Comparison of ENCODE assay signal across 12 mouse cellular contexts in the genomic region with DNA sequence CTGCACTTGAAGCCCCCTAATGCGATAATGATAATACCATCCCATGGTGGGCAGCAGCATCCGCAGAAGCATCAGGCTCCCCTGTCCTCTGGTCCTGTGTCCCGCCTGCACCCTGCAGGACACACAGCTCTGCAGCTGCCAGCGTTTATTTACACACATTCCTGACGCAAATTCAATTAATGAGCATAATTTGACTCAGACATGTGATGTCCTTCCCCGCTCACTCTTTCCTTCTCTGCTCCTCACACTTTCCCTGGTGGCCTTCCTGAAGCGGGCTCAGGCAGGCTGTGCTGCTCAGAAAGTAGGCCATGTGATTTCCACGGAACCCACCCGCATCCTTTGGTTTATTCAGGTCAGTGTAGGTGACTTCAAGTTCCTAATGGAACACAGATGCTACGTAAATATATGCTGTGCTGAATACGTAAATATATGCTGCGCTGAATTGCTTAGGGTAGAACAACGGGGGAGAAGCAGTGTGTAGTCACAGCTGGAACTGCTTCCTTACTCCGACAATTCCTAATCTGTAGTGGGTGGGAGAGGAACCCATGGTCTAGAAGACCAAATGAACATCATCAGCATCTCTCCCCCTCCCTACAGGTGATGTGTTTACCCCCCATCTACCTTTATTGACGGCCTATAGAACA.
A peak's percentile ranks its signal among the peaks of the same experiment; 100 is the strongest.
DNase-seq lines count a peak whose midpoint lies in the region; ATAC-seq and TF ChIP-seq lines count a peak whose summit lies in the region.
"Had no signal": no experiment of that assay in that cellular context is flagged by ENCODE, and none has a peak within 500 bp of the region (broad histone marks: within the 10 kb centered on the region; RNA-seq: fewer than 3 reads in every experiment).

No protein-coding gene starts in this region.

- no peak overlapping the region for H3K4me3 ChIP-seq in forebrain, embryonic 16.5 days (replicated peaks; ENCODE audit: low read length)
- H3K4me3 ChIP-seq in forebrain, embryonic 12.5 days (replicated peaks), result no peak overlapping the region
- H3K4me3 ChIP-seq in intestine, embryonic 15.5 days (replicated peaks), result no peak overlapping the region
- H3K4me3 ChIP-seq in limb, embryonic 14.5 days (replicated peaks; ENCODE audit: low read length), result no peak overlapping the region
- H3K4me3 ChIP-seq in liver, postnatal 0 days (ENCODE audit: low read depth, low read length), result no peak overlapping the region

- H3K36me3 ChIP-seq in forebrain, embryonic 16.5 days (ENCODE audit: control insufficient read depth, insufficient read depth), result no peaks in the 10 kb centered on the region
- no peaks in the 10 kb centered on the region for H3K36me3 ChIP-seq in forebrain, embryonic 12.5 days (replicated peaks)
- no peaks in the 10 kb centered on the region for H3K36me3 ChIP-seq in intestine, embryonic 15.5 days
- H3K36me3 ChIP-seq in limb, embryonic 14.5 days (ENCODE audit: control insufficient read depth, insufficient read depth, low read length), result no peaks in the 10 kb centered on the region
- no peaks in the 10 kb centered on the region for H3K36me3 ChIP-seq in liver, postnatal 0 days (replicated peaks; ENCODE audit: insufficient read depth, low read length)

- DNase-seq in brain, embryonic 14.5 days (ENCODE audit: low read depth), result peak; percentile 39
- no peak for DNase-seq in limb, embryonic 14.5 days (ENCODE audit: low spot score)
- no peak for DNase-seq in adrenal gland, postnatal 4 days (ENCODE audit: low spot score in 2 of 2)
- no peak for DNase-seq in liver, postnatal 0 days
- DNase-seq in spleen, adult 18-20 months, result no peak
- DNase-seq: adrenal gland, adult 2 months; cerebellum, adult 11 months; thymus, postnatal 4 days had no signal

- H3K4me1 ChIP-seq in forebrain, embryonic 16.5 days (replicated peaks; ENCODE audit: control insufficient read depth, insufficient read depth, low read length), result no peaks in the 10 kb centered on the region
- H3K4me1 ChIP-seq in forebrain, embryonic 12.5 days, result peaks cover 7% of the 10 kb centered on the region
- peaks cover 11% of the 10 kb centered on the region; the same call in 1 of the 2 replicates for H3K4me1 ChIP-seq in intestine, embryonic 15.5 days (replicated peaks)
- peaks cover 34% of the 10 kb centered on the region for H3K4me1 ChIP-seq in limb, embryonic 14.5 days (ENCODE audit: control insufficient read depth, insufficient read depth, low read length)
- 0 out of 2 replicates have a peak, but pooled peaks cover 2% of the 10 kb centered on the region for H3K4me1 ChIP-seq in liver, postnatal 0 days (ENCODE audit: insufficient read depth)

- H3K9ac ChIP-seq in forebrain, embryonic 16.5 days (replicated peaks; ENCODE audit: low read depth, low read length), result no peak overlapping the region
- no peak overlapping the region for H3K9ac ChIP-seq in forebrain, embryonic 12.5 days
- no peak overlapping the region for H3K9ac ChIP-seq in intestine, embryonic 15.5 days
- no peak overlapping the region for H3K9ac ChIP-seq in limb, embryonic 14.5 days (ENCODE audit: low read depth, low read length, severe bottlenecking)
- no peak overlapping the region for H3K9ac ChIP-seq in liver, postnatal 0 days (replicated peaks)
- H3K9ac ChIP-seq: lung, embryonic 14.5 days had no signal

- no peaks in the 10 kb centered on the region for H3K9me3 ChIP-seq in forebrain, embryonic 16.5 days (ENCODE audit: control insufficient read depth, low read length)
- H3K9me3 ChIP-seq in forebrain, embryonic 12.5 days, result no peaks in the 10 kb centered on the region
- H3K9me3 ChIP-seq in intestine, embryonic 15.5 days, result no peaks in the 10 kb centered on the region
- H3K9me3 ChIP-seq in limb, embryonic 14.5 days (ENCODE audit: control insufficient read depth, low read length), result no peaks in the 10 kb centered on the region
- H3K9me3 ChIP-seq in liver, postnatal 0 days (ENCODE audit: low read length), result no peaks in the 10 kb centered on the region

- TF ChIP-seq CTCF in brain, embryonic 14.5 days (IDR thresholded peaks at IDR 0.05; ENCODE audit: borderline replicate concordance, extremely low read depth, insufficient read depth, insufficient read length), result no peak
- TF ChIP-seq CTCF in liver, postnatal 0 days (IDR thresholded peaks at IDR 0.05; ENCODE audit: low read depth), result no peak

- WGBS in forebrain, embryonic 16.5 days, result 71% methylated on average over 15 of the region's 15 CpGs
- 70% methylated on average over 15 of the region's 15 CpGs for WGBS in forebrain, embryonic 12.5 days
- 57% methylated on average over 15 of the region's 15 CpGs for WGBS in intestine, embryonic 15.5 days
- WGBS in limb, embryonic 14.5 days, result 24% methylated on average over 15 of the region's 15 CpGs
- WGBS in liver, postnatal 0 days (ENCODE audit: insufficient replicate concordance), result 76% methylated on average over 15 of the region's 15 CpGs

- TF ChIP-seq POLR2A in brain, embryonic 14.5 days (IDR thresholded peaks at IDR 0.05; ENCODE audit: borderline replicate concordance, extremely low read depth, insufficient read depth, insufficient read length, poor library complexity, severe bottlenecking), result no peak
- no peak for TF ChIP-seq POLR2A in limb, embryonic 14.5 days (IDR thresholded peaks at IDR 0.05; ENCODE audit: borderline replicate concordance, extremely low read depth, insufficient read depth, insufficient read length)

- TF ChIP-seq EP300 in liver, postnatal 0 days (IDR thresholded peaks at IDR 0.05; ENCODE audit: low read depth), result no peak

- H3K27me3 ChIP-seq in forebrain, embryonic 16.5 days (replicated peaks; ENCODE audit: control insufficient read depth, insufficient read depth, low read length), result no peaks in the 10 kb centered on the region
- peaks cover 28% of the 10 kb centered on the region; the same call in 1 of the 2 replicates for H3K27me3 ChIP-seq in forebrain, embryonic 12.5 days
- no peaks in the 10 kb centered on the region for H3K27me3 ChIP-seq in intestine, embryonic 15.5 days (replicated peaks)
- H3K27me3 ChIP-seq in limb, embryonic 14.5 days (ENCODE audit: control insufficient read depth, insufficient read depth, low read length), result no peaks in the 10 kb centered on the region
- no peaks in the 10 kb centered on the region for H3K27me3 ChIP-seq in liver, postnatal 0 days (ENCODE audit: insufficient read depth, low read length)

- no peak overlapping the region for H3K4me2 ChIP-seq in forebrain, embryonic 16.5 days (ENCODE audit: low read length)
- no peak overlapping the region for H3K4me2 ChIP-seq in forebrain, embryonic 12.5 days
- H3K4me2 ChIP-seq in intestine, embryonic 15.5 days (replicated peaks), result peak overlapping the region; percentile 34
- H3K4me2 ChIP-seq in limb, embryonic 14.5 days (replicated peaks; ENCODE audit: low read depth, low read length, severe bottlenecking), result peak overlapping the region; percentile 33
- no peak overlapping the region for H3K4me2 ChIP-seq in liver, postnatal 0 days (ENCODE audit: low read depth, low read length)
- H3K4me2 ChIP-seq: lung, embryonic 14.5 days had no signal

- H3K27ac ChIP-seq in forebrain, embryonic 16.5 days (ENCODE audit: low read length), result no peak overlapping the region
- H3K27ac ChIP-seq in forebrain, embryonic 12.5 days, result no peak overlapping the region
- peak overlapping the region; percentile 72 for H3K27ac ChIP-seq in intestine, embryonic 15.5 days
- H3K27ac ChIP-seq in limb, embryonic 14.5 days (replicated peaks; ENCODE audit: low read depth, low read length), result peak overlapping the region; percentile 29; the same call in 1 of the 2 replicates
- no peak overlapping the region for H3K27ac ChIP-seq in liver, postnatal 0 days (ENCODE audit: low read depth)

- ATAC-seq in forebrain, embryonic 16.5 days, result peak; percentile 18; the same call in 1 of the 2 replicates
- ATAC-seq in forebrain, embryonic 12.5 days (ENCODE audit: low FRiP score), result no peak
- ATAC-seq in intestine, embryonic 15.5 days, result peak; percentile 39
- ATAC-seq in limb, embryonic 14.5 days (ENCODE audit: low FRiP score, low read depth), result peak; percentile 62; the same call in 1 of the 2 replicates
- ATAC-seq in liver, postnatal 0 days, result no peak

Comparison
In these comparisons a context has a peak if more than half of its experiments do, and no peak if none do; other contexts are left out.
1. ATAC-seq: peak in forebrain, embryonic 16.5 days (single experiment), intestine, embryonic 15.5 days (single experiment) and limb, embryonic 14.5 days (single experiment); none in forebrain, embryonic 12.5 days (single experiment) and liver, postnatal 0 days (single experiment).
2. H3K27ac ChIP-seq: peak in intestine, embryonic 15.5 days (single experiment) and limb, embryonic 14.5 days (single experiment); none in forebrain, embryonic 16.5 days (single experiment), forebrain, embryonic 12.5 days (single experiment) and liver, postnatal 0 days (single experiment).
3. H3K4me2 ChIP-seq: peak in intestine, embryonic 15.5 days (single experiment) and limb, embryonic 14.5 days (single experiment); none in forebrain, embryonic 16.5 days (single experiment), forebrain, embryonic 12.5 days (single experiment) and liver, postnatal 0 days (single experiment).